Mouse (Mus musculus): Measurements from ENCODE around the gene Olfr600. TPM values are rescaled to one million over a fixed set of nuclear protein-coding genes. Genes with fewer than 3 reads are reported as not detected.

Gene Olfr600
- polyA plus RNA-seq (2014; fragmentation: Illumina TruSeq; extraction: RNeasy Lipid Tissue Mini Kit (QIAGEN cat#74804); ENCODE audit: insufficient read depth, low read depth, low replicate concordance) = not detected

DNA sequence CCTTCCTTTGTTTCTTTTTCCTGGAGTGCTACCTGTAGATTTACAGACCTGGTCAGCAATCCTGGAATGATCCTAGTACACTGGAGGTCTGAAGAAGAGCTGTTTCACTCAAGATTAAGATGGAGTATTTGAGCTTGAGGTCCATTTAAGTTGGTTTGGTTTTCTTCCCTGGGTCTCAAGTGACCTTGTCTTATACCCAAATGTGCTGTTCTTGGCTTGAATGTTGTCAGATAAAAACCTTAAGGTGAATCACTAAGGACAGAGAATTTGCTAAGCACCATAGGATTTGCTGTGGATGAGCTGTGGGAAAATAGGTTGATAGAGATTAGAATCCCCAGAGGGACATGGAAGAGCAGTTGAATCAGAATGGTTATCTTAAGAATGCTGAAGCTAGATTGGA lies at the start of gene Olfr600:
Gene Olfr600 (minus strand): TSS at position 101 of the 400 bp plus-strand sequence.

DNA sequence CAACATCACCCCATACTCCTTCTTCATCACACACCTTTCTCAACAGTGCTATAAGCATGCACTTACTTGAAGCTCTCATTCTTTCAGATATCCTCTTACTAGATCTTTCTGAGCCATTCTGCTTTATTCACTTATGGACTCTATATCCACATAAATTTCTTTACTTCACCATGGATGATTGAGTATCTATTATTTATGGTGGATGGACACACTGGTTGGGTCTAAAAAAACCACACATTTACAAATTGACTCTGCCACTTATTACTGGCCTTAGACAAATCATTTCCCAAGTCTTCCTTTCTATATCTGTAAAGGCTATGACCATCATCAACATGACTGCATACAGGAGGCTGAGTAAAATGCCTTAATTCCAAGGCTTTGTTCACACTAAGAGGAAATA lies 36.6 kb upstream of the Olfr600 start, which contains the start of gene Olfr603:
Gene Olfr603 (minus strand): TSS at position 101 of the 400 bp plus-strand sequence.

DNA sequence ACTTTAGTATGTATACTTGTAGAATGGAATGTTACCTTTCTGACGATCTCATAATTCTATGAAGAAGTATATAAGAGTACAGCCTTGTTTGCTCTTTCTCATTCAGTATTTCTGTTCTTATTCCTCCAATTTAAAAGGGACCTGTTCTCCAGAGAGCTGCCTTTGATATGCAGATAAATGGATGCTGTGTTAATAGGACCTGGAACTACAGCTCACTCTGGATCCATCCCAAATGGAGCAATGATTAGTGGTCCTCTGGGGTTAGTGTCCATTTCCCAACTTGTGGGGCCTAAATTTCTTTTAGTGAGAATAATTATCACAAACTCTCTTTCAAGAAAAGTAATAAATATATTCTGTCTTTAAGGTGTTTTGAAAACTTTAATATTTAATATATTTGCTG lies 13.1 kb upstream of the Olfr600 start, which contains the start of gene Olfr601:
Gene Olfr601 (minus strand): TSS at position 101 of the 400 bp plus-strand sequence.

DNA sequence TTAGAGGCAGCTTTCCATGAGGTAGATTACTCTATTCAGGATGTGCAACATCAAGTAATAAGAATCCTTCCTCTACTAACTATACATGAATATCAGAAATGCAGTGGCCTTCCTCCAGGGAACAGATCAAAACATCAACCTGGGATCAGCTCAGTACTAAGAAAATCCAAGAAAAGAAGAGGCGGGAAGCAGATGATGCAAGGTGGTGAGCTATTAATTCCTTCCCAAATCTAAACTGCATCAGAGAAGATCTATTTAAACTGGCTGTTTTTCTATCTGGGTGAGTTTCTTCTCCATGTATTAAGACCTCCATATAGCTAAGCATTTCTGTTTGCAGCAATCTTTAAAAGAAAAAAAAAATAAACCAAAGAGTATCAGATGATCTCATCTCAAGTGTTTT lies 13.9 kb downstream of the Olfr600 start, which contains the start of gene Olfr599:
Gene Olfr599 (plus strand): TSS at position 301 of the 400 bp plus-strand sequence.

DNA sequence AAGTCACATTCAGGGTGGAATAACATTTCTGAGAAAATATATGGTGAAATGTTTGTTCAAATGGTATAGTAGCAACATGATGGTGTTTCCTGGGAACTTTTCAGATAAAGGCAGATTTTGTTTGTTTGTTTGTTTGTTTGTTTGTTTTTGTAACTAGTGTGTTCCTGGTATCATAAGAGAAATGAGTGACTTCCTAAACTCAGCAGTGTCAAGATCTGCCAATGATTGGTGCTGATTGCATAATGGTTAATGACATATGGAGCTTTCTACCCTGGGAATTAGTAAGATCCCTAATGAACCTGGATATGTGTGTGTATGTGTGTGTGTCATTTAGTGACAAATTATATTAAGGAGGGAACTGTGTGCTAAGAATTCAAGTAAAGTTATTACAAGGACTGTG lies 26.2 kb downstream of the Olfr600 start, which contains the start of gene Olfr598:
Gene Olfr598 (plus strand): TSS at position 301 of the 400 bp plus-strand sequence.

DNA sequence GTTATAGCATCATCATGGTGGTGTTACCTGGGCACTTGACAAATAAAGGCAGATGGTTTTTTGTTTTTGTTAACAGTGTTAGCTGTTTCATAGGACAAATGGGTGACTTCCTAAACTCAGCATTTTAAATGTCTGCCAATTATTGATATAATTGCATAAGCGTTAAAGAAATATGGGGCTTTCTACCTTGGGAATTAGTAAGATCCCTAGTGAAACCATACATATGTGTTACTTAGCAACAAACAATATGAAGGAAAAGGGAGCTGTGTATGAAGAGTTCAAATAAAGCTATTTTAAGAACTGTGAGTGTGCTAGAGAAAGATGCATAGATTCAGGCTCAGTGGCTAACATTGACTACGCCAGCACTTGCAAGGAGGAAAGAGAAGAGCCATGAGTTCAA lies 33.5 kb downstream of the Olfr600 start, which contains the start of gene Olfr597:
Gene Olfr597 (plus strand): TSS at position 301 of the 400 bp plus-strand sequence.

DNA sequence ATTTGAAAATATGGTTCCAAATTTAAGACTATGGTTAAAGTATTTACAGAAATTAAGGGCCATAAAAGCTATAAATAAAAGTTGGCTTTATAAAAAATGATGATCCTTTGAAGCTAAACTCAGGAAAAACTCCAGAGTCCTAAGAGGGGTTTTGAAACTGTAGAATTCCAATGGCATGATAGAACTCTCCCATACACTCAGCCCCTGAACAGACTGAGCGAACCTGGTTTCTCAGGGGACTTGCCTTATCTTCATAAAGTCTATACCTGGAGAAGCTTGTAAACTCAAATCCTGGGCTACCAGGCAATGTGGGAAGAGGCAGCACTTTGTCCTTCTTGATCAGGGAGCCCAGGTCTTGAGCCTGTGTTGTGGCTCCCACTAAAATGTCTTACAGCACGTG lies 44.1 kb downstream of the Olfr600 start, which contains the start of gene Olfr596:
Gene Olfr596 (plus strand): TSS at position 301 of the 400 bp plus-strand sequence.

Other genes with a start within 250 kb of the Olfr600 start
- gene Olfr586, start 224.0 kb downstream of the Olfr600 start, polyA plus RNA-seq (2014; fragmentation: Illumina TruSeq; extraction: RNeasy Lipid Tissue Mini Kit (QIAGEN cat#74804); ENCODE audit: insufficient read depth, low read depth, low replicate concordance) = not detected
- not detected for gene Olfr588-ps1, start 208.8 kb downstream of the Olfr600 start, polyA plus RNA-seq (2014; fragmentation: Illumina TruSeq; extraction: RNeasy Lipid Tissue Mini Kit (QIAGEN cat#74804); ENCODE audit: insufficient read depth, low read depth, low replicate concordance)
- gene Olfr589, start 193.3 kb downstream of the Olfr600 start, polyA plus RNA-seq (2014; fragmentation: Illumina TruSeq; extraction: RNeasy Lipid Tissue Mini Kit (QIAGEN cat#74804); ENCODE audit: insufficient read depth, low read depth, low replicate concordance) = not detected
- not detected for gene Olfr591, start 171.3 kb downstream of the Olfr600 start, polyA plus RNA-seq (2014; fragmentation: Illumina TruSeq; extraction: RNeasy Lipid Tissue Mini Kit (QIAGEN cat#74804); ENCODE audit: insufficient read depth, low read depth, low replicate concordance)
- gene Olfr592, start 164.9 kb downstream of the Olfr600 start, polyA plus RNA-seq (2014; fragmentation: Illumina TruSeq; extraction: RNeasy Lipid Tissue Mini Kit (QIAGEN cat#74804); ENCODE audit: insufficient read depth, low read depth, low replicate concordance) = not detected
- not detected for gene Olfr593, start 137.8 kb downstream of the Olfr600 start, polyA plus RNA-seq (2014; fragmentation: Illumina TruSeq; extraction: RNeasy Lipid Tissue Mini Kit (QIAGEN cat#74804); ENCODE audit: insufficient read depth, low read depth, low replicate concordance)
- not detected for gene Olfr594, start 132.7 kb downstream of the Olfr600 start, polyA plus RNA-seq (2014; fragmentation: Illumina TruSeq; extraction: RNeasy Lipid Tissue Mini Kit (QIAGEN cat#74804); ENCODE audit: insufficient read depth, low read depth, low replicate concordance)
- gene Usp17ld, start 97.2 kb downstream of the Olfr600 start, polyA plus RNA-seq (2014; fragmentation: Illumina TruSeq; extraction: RNeasy Lipid Tissue Mini Kit (QIAGEN cat#74804); ENCODE audit: insufficient read depth, low read depth, low replicate concordance) = not detected
- gene Olfr596, start 44.0 kb downstream of the Olfr600 start, polyA plus RNA-seq (2014; fragmentation: Illumina TruSeq; extraction: RNeasy Lipid Tissue Mini Kit (QIAGEN cat#74804); ENCODE audit: insufficient read depth, low read depth, low replicate concordance) = not detected
- gene Olfr597, start 33.4 kb downstream of the Olfr600 start, polyA plus RNA-seq (2014; fragmentation: Illumina TruSeq; extraction: RNeasy Lipid Tissue Mini Kit (QIAGEN cat#74804); ENCODE audit: insufficient read depth, low read depth, low replicate concordance) = not detected
- not detected for gene Olfr598, start 26.1 kb downstream of the Olfr600 start, polyA plus RNA-seq (2014; fragmentation: Illumina TruSeq; extraction: RNeasy Lipid Tissue Mini Kit (QIAGEN cat#74804); ENCODE audit: insufficient read depth, low read depth, low replicate concordance)
- gene Olfr599, start 13.8 kb downstream of the Olfr600 start, polyA plus RNA-seq (2014; fragmentation: Illumina TruSeq; extraction: RNeasy Lipid Tissue Mini Kit (QIAGEN cat#74804); ENCODE audit: insufficient read depth, low read depth, low replicate concordance) = not detected
- gene Olfr601, start 13.0 kb upstream of the Olfr600 start, polyA plus RNA-seq (2014; fragmentation: Illumina TruSeq; extraction: RNeasy Lipid Tissue Mini Kit (QIAGEN cat#74804); ENCODE audit: insufficient read depth, low read depth, low replicate concordance) = not detected
- not detected for gene Olfr603, start 36.5 kb upstream of the Olfr600 start, polyA plus RNA-seq (2014; fragmentation: Illumina TruSeq; extraction: RNeasy Lipid Tissue Mini Kit (QIAGEN cat#74804); ENCODE audit: insufficient read depth, low read depth, low replicate concordance)
- not detected for gene Usp17lc, start 65.4 kb upstream of the Olfr600 start, polyA plus RNA-seq (2014; fragmentation: Illumina TruSeq; extraction: RNeasy Lipid Tissue Mini Kit (QIAGEN cat#74804); ENCODE audit: insufficient read depth, low read depth, low replicate concordance)
- gene Olfr605, start 95.8 kb upstream of the Olfr600 start, polyA plus RNA-seq (2014; fragmentation: Illumina TruSeq; extraction: RNeasy Lipid Tissue Mini Kit (QIAGEN cat#74804); ENCODE audit: insufficient read depth, low read depth, low replicate concordance) = not detected
- not detected for gene Olfr606, start 99.4 kb upstream of the Olfr600 start, polyA plus RNA-seq (2014; fragmentation: Illumina TruSeq; extraction: RNeasy Lipid Tissue Mini Kit (QIAGEN cat#74804); ENCODE audit: insufficient read depth, low read depth, low replicate concordance)
- not detected for gene Olfr607, start 114.5 kb upstream of the Olfr600 start, polyA plus RNA-seq (2014; fragmentation: Illumina TruSeq; extraction: RNeasy Lipid Tissue Mini Kit (QIAGEN cat#74804); ENCODE audit: insufficient read depth, low read depth, low replicate concordance)
- not detected for gene Olfr608, start 120.2 kb upstream of the Olfr600 start, polyA plus RNA-seq (2014; fragmentation: Illumina TruSeq; extraction: RNeasy Lipid Tissue Mini Kit (QIAGEN cat#74804); ENCODE audit: insufficient read depth, low read depth, low replicate concordance)
- not detected for gene Olfr609, start 148.4 kb upstream of the Olfr600 start, polyA plus RNA-seq (2014; fragmentation: Illumina TruSeq; extraction: RNeasy Lipid Tissue Mini Kit (QIAGEN cat#74804); ENCODE audit: insufficient read depth, low read depth, low replicate concordance)
- not detected for gene Olfr610, start 162.5 kb upstream of the Olfr600 start, polyA plus RNA-seq (2014; fragmentation: Illumina TruSeq; extraction: RNeasy Lipid Tissue Mini Kit (QIAGEN cat#74804); ENCODE audit: insufficient read depth, low read depth, low replicate concordance)
- gene Olfr611, start 171.2 kb upstream of the Olfr600 start, polyA plus RNA-seq (2014; fragmentation: Illumina TruSeq; extraction: RNeasy Lipid Tissue Mini Kit (QIAGEN cat#74804); ENCODE audit: insufficient read depth, low read depth, low replicate concordance) = not detected
- not detected for gene Olfr612, start 193.0 kb upstream of the Olfr600 start, polyA plus RNA-seq (2014; fragmentation: Illumina TruSeq; extraction: RNeasy Lipid Tissue Mini Kit (QIAGEN cat#74804); ENCODE audit: insufficient read depth, low read depth, low replicate concordance)
- not detected for gene Olfr613, start 198.4 kb upstream of the Olfr600 start, polyA plus RNA-seq (2014; fragmentation: Illumina TruSeq; extraction: RNeasy Lipid Tissue Mini Kit (QIAGEN cat#74804); ENCODE audit: insufficient read depth, low read depth, low replicate concordance)
- not detected for gene Olfr615, start 206.4 kb upstream of the Olfr600 start, polyA plus RNA-seq (2014; fragmentation: Illumina TruSeq; extraction: RNeasy Lipid Tissue Mini Kit (QIAGEN cat#74804); ENCODE audit: insufficient read depth, low read depth, low replicate concordance)
- not detected for gene Olfr616, start 219.5 kb upstream of the Olfr600 start, polyA plus RNA-seq (2014; fragmentation: Illumina TruSeq; extraction: RNeasy Lipid Tissue Mini Kit (QIAGEN cat#74804); ENCODE audit: insufficient read depth, low read depth, low replicate concordance)
- not detected for gene Olfr617, start 223.4 kb upstream of the Olfr600 start, polyA plus RNA-seq (2014; fragmentation: Illumina TruSeq; extraction: RNeasy Lipid Tissue Mini Kit (QIAGEN cat#74804); ENCODE audit: insufficient read depth, low read depth, low replicate concordance)
- not detected for gene Olfr618, start 240.4 kb upstream of the Olfr600 start, polyA plus RNA-seq (2014; fragmentation: Illumina TruSeq; extraction: RNeasy Lipid Tissue Mini Kit (QIAGEN cat#74804); ENCODE audit: insufficient read depth, low read depth, low replicate concordance)